Mouse (Mus musculus) kidney, embryonic 14.5 days (tissue): ENCODE measurements around the gene Fgd6. TPM values are rescaled to one million over a fixed set of nuclear protein-coding genes. Genes with fewer than 3 reads are reported as not detected.
A peak's percentile ranks its signal among the peaks of the same experiment; 100 is the strongest.

Source experiments
- ATAC-seq: fragments of 200-750 bp; cut with Nextera tagmentation; 2 replicates; pipeline ENCODE4 v1.8.0; 2017; ENCODE audit warnings: moderate number of reproducible peaks, mild to moderate bottlenecking, moderate TSS enrichment, moderate library complexity; ENCODE audit not compliant: low FRiP score, low TSS enrichment
- H3K27ac ChIP-seq: fragments of 300-500 bp; sonication (generic); 2 replicates; pipeline ENCODE4 v1.5.1; 2014; ENCODE audit warnings: low read depth, mild to moderate bottlenecking, low read length, moderate library complexity, mixed read lengths
- H3K27me3 ChIP-seq: fragments of 300-500 bp; sonication (generic); 2 replicates; pipeline ENCODE4 v1.6.1; 2014; ENCODE audit warnings: mild to moderate bottlenecking, low read length; ENCODE audit not compliant: control insufficient read depth, insufficient read depth
- H3K36me3 ChIP-seq: fragments of 300-500 bp; sonication (generic); 2 replicates; pipeline ENCODE4 v1.6.1; 2014; ENCODE audit warnings: low read length, mixed read lengths; ENCODE audit not compliant: control insufficient read depth, insufficient read depth
- H3K4me1 ChIP-seq: fragments of 300-500 bp; sonication (generic); 2 replicates; pipeline ENCODE4 v1.6.1; 2014; ENCODE audit warnings: low read length, mixed read lengths; ENCODE audit not compliant: control insufficient read depth, insufficient read depth
- H3K4me2 ChIP-seq: fragments of 300-500 bp; sonication (generic); replicated peaks from 2 replicates; pipeline ENCODE4 v1.6.1; 2014; ENCODE audit warnings: low read depth, mild to moderate bottlenecking, low read length
- H3K4me3 ChIP-seq: fragments of 300-500 bp; sonication (generic); 2 replicates; pipeline ENCODE4 v1.5.1; 2014; ENCODE audit warnings: mild to moderate bottlenecking, low read length
- H3K9ac ChIP-seq: fragments of 300-500 bp; sonication (generic); 2 replicates; pipeline ENCODE4 v1.6.1; 2014; ENCODE audit warnings: low read depth, mild to moderate bottlenecking, low read length, moderate library complexity
- H3K9me3 ChIP-seq: fragments of 300-500 bp; sonication (generic); 2 replicates; pipeline ENCODE4 v1.6.1; 2016; ENCODE audit warnings: low read length; ENCODE audit not compliant: control insufficient read depth
- WGBS: fragments of 180-500 bp; shearing (Covaris S2); extraction: QIAGEN DNeasy Blood & Tissue Kit; methylation state at CpG from one replicate; pipeline ENCODE4 v1.1.7; 2014; 5-methylcytosine and 5-hydroxymethylcytosine counted together
- polyA plus RNA-seq: library from polyadenylated mRNA; unstranded; fragments of >200 nt; fragmentation: Nextera tagmentation; extraction: Ambion mirVana; gene quantifications from 2 replicates; pipeline ENCODE4 v1.2.1, GENCODE M21; 2014

The Fgd6 gene
- polyA plus RNA-seq, 1 experiment from 2014 or later, result 4.3 TPM

DNA sequence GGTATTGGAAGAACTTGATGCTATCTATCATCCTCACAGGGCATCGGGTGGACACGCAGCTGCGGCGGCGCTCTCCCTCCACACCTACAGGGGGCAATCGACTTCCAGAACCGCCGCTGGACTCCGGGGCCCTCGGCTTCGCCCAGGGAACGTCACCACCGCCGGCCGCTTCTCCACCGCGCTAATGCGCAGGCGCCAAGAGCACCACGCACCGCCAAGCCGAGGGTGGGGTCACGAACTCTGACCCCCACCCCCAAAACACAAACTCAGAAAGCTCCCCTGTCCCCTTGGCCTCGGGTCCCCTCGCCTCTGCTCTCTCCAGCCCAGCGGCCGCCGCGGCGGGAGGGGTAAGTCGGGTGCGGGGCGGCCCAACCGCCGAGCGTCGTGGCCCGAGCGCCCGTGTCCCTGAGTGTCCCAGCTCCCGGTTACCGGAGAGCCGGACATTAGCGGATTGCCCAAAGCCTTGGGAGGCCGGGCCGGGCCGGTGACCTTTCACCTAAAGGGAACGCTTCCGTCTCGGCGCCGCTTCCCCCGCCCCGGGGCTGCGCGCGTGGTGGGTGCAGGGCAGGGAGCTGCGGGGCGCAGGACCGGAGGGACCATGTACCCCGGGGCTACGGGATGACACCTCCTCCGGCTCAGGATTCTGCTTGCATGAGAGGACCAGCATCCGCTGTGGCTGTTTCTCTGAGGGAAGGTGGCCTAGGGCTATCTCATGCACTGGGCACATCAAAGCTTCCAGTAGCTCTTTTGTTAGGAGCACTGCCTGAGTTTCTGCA lies 112.1 kb downstream of the Fgd6 start, which contains the start of gene Nr2c1:
Gene Nr2c1, plus strand, starts transcription at position 268 of the 776 bp plus-strand sequence.
- H3K9me3 ChIP-seq, result no peaks in the 10 kb centered on the region
- peak; percentile 93 for ATAC-seq
- under 1% methylated on average over 64 of the region's 64 CpGs for WGBS

DNA sequence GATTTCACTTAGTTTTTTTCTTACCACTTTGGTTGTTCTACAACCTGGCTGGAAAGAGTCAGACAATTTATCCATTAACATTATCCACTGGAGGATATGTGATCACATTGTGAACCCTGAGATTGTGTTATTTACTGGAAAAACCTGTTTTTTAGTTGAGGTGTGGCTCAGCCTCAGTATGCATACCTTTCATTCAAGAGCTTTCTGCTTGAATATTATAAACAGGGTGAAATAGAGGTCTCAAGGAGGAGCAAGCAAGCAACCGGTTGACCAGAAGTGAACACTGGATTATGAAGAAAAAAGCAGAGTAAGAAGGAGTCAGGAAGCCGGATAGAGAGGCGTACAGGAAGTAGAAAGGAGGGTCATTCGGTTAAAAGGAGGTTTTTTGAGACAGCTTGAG lies 115.7 kb downstream of the Fgd6 start:
- Histone ChIP-seq H3K27me3 (no peaks in the 10 kb centered on the region), H3K4me2 (no peak overlapping the region), H3K4me1 (peaks cover 12% of the 10 kb centered on the region), H3K36me3 (peaks cover 2% of the 10 kb centered on the region; the same call in 1 of the 2 replicates), H3K27ac (0 out of 2 replicates have a peak overlapping the region, but pooled peaks have one; percentile 53), H3K9ac (no peak overlapping the region), H3K4me3 (no peak overlapping the region), H3K9me3 (no peaks in the 10 kb centered on the region)
- 75% methylated on average over 4 of the region's 4 CpGs for WGBS
- no peak for ATAC-seq

More for the DNA sequence above, 112.1 kb downstream of the Fgd6 start, which contains the start of gene Nr2c1:
- peak within 1 kb of the TSS; percentile 92 for H3K9ac ChIP-seq
- no peaks in the 10 kb centered on the region for H3K36me3 ChIP-seq
- peak within 1 kb of the TSS; percentile 92 for H3K27ac ChIP-seq
- H3K4me3 ChIP-seq, result peak within 1 kb of the TSS; percentile 93
- H3K4me1 ChIP-seq, result peaks cover 12% of the 10 kb centered on the region
- no peaks in the 10 kb centered on the region for H3K27me3 ChIP-seq
- peak within 1 kb of the TSS; percentile 56 for H3K4me2 ChIP-seq

DNA sequence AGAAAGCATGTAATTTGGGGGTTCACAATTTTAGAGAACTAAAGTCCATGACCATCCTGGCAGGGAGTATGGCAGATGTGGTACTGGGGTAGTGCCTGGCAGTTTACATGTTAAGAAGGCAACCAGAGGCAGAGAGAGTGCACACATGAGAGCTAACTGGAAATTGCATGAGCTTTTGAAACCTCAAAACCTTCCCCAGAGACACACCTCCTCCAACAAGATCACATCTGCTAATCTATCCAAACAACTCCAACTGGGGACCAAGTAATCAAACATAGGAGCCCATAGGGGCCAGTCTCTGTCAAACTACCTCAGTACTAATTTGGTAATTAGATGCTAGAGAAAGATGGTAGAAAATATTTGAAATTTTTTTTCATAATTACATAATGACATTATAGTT lies 118.0 kb downstream of the Fgd6 start:
- H3K36me3 ChIP-seq, result peaks cover 15% of the 10 kb centered on the region
- no peaks in the 10 kb centered on the region for H3K9me3 ChIP-seq
- H3K27me3 ChIP-seq, result no peaks in the 10 kb centered on the region
- no peak overlapping the region for H3K9ac ChIP-seq
- no peak overlapping the region for H3K4me2 ChIP-seq
- no peak overlapping the region for H3K4me3 ChIP-seq
- no peak overlapping the region for H3K27ac ChIP-seq
- ATAC-seq, result no peak
- peaks cover 10% of the 10 kb centered on the region for H3K4me1 ChIP-seq

DNA sequence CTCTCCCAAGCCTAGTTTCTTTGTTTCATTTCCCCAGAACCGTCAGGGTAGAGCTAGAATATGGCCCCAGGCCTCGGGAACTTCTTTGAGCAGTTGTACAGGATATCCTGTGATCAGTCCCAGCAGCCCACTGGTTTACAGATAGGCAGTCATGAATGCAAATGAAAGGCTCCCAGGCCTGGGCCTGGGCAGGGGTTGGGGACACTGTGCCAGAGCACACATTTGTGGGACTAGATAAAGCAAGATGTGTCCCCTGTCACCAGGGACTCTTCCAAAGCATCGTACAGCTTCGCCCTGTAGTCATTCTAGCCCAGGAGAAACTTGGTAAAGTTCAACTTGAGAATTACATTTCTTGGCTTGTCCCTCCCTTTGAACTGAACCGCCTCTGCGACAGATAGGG lies 123.2 kb downstream of the Fgd6 start:
- WGBS, result 83% methylated on average over 6 of the region's 6 CpGs
- Histone ChIP-seq H3K9me3 (no peaks in the 10 kb centered on the region), H3K9ac (no peak overlapping the region)

DNA sequence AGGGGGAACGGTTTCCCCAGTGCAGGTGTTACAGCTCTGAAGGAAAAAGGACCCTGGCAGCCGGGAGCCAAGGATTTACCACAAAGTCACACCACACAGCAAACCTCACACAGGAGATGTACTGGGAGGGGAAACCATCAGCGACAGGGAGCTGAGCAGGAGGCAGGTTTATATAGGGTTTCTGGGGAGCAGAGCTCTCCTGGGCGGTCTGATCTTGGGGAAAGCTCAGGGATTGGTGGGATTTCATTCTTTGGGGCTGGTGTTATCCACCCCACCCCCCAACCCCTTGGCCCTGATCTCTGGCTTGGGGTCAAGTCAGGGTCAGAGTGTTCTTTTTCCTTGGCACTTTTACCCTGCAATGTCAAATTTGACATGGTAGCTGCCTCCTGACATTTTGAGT lies 123.6 kb downstream of the Fgd6 start:
- Histone ChIP-seq H3K9ac (no peak overlapping the region), H3K4me1 (no peaks in the 10 kb centered on the region), H3K4me3 (no peak overlapping the region), H3K27ac (no peak overlapping the region), H3K27me3 (no peaks in the 10 kb centered on the region), H3K9me3 (no peaks in the 10 kb centered on the region), H3K4me2 (no peak overlapping the region), H3K36me3 (peaks cover 50% of the 10 kb centered on the region)
- no peak for ATAC-seq
- WGBS, result 88% methylated on average over 4 of the region's 4 CpGs

More for the DNA sequence above, 123.2 kb downstream of the Fgd6 start:
- H3K27ac ChIP-seq, result no peak overlapping the region
- no peaks in the 10 kb centered on the region for H3K4me1 ChIP-seq
- H3K4me3 ChIP-seq, result no peak overlapping the region
- H3K36me3 ChIP-seq, result peaks cover 47% of the 10 kb centered on the region
- H3K4me2 ChIP-seq, result no peak overlapping the region
- H3K27me3 ChIP-seq, result no peaks in the 10 kb centered on the region
- ATAC-seq, result no peak

DNA sequence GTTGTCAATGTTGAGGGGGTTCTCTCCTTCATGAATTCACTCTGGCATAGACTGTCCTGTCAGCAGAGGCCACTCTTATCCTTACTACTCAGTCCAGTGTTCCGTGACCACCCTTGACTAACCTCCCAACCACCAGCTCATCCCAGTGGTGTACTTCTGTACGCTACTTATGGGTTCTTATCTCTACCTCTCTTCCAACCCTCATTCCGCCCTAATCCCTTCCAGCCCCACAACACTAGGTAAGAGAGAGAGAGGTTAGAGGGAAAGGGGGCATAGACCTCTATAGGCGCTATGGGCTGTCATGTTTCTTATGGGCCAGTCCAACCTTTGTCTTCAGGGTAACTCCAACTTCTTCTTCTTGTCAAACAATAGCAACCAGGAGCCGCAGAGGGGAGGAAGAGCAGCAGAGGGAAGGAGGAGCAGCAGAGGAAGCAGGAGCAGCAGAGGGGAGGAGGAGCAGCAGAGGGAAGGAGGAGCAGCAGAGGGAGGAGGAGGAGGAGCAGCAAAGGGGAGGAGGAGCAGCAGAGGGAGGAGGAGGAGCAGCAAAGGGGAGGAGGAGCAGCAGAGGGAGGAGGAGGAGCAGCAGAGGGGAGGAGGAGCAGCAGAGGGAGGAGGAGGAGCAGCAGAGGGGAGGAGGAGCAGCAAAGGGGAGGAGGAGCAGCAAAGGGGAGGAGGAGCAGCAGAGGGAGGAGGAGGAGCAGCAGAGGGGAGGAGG lies 125.4 kb downstream of the Fgd6 start:
- H3K27me3 ChIP-seq, result no peaks in the 10 kb centered on the region
- H3K27ac ChIP-seq, result no peak overlapping the region
- no peaks in the 10 kb centered on the region for H3K9me3 ChIP-seq
- peaks cover 55% of the 10 kb centered on the region for H3K36me3 ChIP-seq
- WGBS, result 95% methylated on average over 5 of the region's 5 CpGs
- no peaks in the 10 kb centered on the region for H3K4me1 ChIP-seq
- H3K4me2 ChIP-seq, result no peak overlapping the region
- no peak overlapping the region for H3K9ac ChIP-seq
- ATAC-seq, result no peak
- H3K4me3 ChIP-seq, result no peak overlapping the region

DNA sequence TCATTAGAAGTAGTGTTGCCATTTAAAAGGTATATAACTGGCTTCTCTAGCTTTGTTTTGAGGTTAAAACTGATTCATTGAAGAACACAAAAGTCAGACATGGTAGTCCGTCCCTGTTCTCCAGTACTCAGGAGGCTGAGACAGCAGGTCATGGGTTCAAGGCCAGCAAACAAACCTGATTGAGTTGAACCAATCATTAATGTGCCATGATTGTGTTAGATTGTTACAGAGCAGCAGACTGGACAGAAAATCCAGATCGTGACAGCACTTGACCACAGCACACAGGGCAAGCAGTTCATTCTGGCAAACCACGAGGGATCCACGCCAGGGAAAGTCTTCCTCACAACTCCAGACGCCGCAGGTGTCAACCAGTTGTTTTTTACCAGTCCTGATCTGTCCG lies 126.2 kb downstream of the Fgd6 start:
- no peak for ATAC-seq
- 91% methylated on average over 7 of the region's 7 CpGs for WGBS
- Histone ChIP-seq H3K36me3 (peaks cover 60% of the 10 kb centered on the region), H3K4me3 (no peak overlapping the region), H3K4me1 (no peaks in the 10 kb centered on the region), H3K27ac (no peak overlapping the region), H3K9me3 (no peaks in the 10 kb centered on the region), H3K9ac (no peak overlapping the region), H3K4me2 (no peak overlapping the region), H3K27me3 (no peaks in the 10 kb centered on the region)

DNA sequence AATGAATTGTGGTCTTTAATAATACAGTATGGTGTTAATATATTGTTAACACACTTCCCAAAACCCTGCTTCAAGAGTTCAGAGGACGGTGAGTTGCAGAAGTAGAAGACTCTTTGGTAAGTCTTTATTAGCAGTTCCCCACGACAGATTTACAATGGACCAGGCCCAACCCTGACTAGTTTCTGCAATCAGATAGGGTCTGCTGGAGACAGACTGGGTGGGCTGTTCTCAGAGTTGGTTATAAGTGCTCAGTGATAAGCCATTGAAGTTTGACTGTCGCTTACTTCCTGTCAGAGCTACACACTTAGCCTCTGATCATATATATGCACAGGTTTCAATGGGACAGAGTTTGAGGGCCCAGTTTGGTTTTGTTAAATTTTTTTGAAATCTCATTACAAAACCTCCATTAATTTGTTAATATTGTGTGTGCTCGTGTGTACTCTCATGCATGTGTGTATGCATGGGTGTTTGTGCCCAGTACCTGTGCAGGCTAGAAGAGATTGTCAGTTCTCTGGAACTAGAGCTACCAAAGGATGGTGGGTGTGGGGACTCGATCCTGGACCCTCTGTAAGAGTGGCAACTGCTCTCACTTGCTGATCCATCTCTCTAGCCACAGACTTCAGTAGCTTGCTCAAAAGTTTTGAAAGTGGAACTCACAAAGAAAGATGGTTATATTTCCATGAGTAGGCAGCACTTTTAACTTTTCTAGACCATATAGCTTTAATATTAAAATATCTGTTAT lies 128.5 kb downstream of the Fgd6 start:
- no peaks in the 10 kb centered on the region for H3K9me3 ChIP-seq
- WGBS, result 72% methylated on average over 5 of the region's 5 CpGs

More for the DNA sequence above, 128.5 kb downstream of the Fgd6 start:
- ATAC-seq, result no peak
- Histone ChIP-seq H3K4me2 (no peak overlapping the region), H3K4me3 (no peak overlapping the region), H3K4me1 (no peaks in the 10 kb centered on the region), H3K27ac (no peak overlapping the region), H3K36me3 (peaks cover 63% of the 10 kb centered on the region), H3K27me3 (no peaks in the 10 kb centered on the region), H3K9ac (no peak overlapping the region)
